Mouse (Mus musculus) MEL (cell line): Measurements from ENCODE around the gene Ctrb1. TPM values are rescaled to one million over a fixed set of nuclear protein-coding genes. Genes with fewer than 3 reads are reported as not detected.
A peak's percentile ranks its signal among the peaks of the same experiment; 100 is the strongest.

Experiments
- DNase-seq: peaks from one replicate; pipeline ENCODE4 v3.0.0; 2011; ENCODE audit warnings: low read depth, low spot score
- H3K27ac ChIP-seq: 2 replicates; pipeline ENCODE4 v1.5.1; 2012; ENCODE audit warnings: low read depth, mild to moderate bottlenecking, control low read depth, low read length, moderate library complexity; ENCODE audit not compliant: control insufficient read depth
- H3K27me3 ChIP-seq, 2 experiments: fragments of 150-350 bp in 1 of 2; sonication (generic) in 1 of 2; 2 replicates each; pipeline ENCODE4 v1.6.1; 2012; ENCODE audit warnings: low read length in 2 of 2, mild to moderate bottlenecking in 2 of 2, improper control_type of control experiment in 1 of 2, moderate library complexity in 1 of 2; ENCODE audit not compliant: insufficient read depth in 2 of 2, control insufficient read depth in 1 of 2
- H3K36me3 ChIP-seq, 2 experiments: 2 replicates each; pipeline ENCODE4 v1.6.1; 2012 to 2014; ENCODE audit warnings: low read length in 2 of 2, improper control_type of control experiment in 1 of 2, inconsistent platforms in 1 of 2, mild to moderate bottlenecking in 1 of 2; ENCODE audit not compliant: insufficient read depth in 2 of 2, control insufficient read depth in 1 of 2
- H3K4me1 ChIP-seq, 2 experiments: fragments of 150-350 bp in 1 of 2; sonication (generic) in 1 of 2; 2 replicates each; pipeline ENCODE4 v1.6.1; 2012; ENCODE audit warnings: low read length in 2 of 2, improper control_type of control experiment in 1 of 2, mild to moderate bottlenecking in 1 of 2; ENCODE audit not compliant: insufficient read depth in 2 of 2, control insufficient read depth in 1 of 2
- H3K4me3 ChIP-seq, 2 experiments: fragments of 150-350 bp in 1 of 2; sonication (generic) in 1 of 2; 2 replicates each; pipeline ENCODE4 v1.5.1; 2012; ENCODE audit warnings: low read depth in 2 of 2, low read length in 2 of 2, mild to moderate bottlenecking in 2 of 2, moderate library complexity in 2 of 2, control low read depth in 1 of 2, improper control_type of control experiment in 1 of 2; ENCODE audit not compliant: control insufficient read depth in 1 of 2, insufficient read depth in 1 of 2
- H3K79me2 ChIP-seq: 2 replicates; pipeline ENCODE4 v1.6.1; 2012; ENCODE audit warnings: mild to moderate bottlenecking, low read length, moderate library complexity; ENCODE audit not compliant: control insufficient read depth, poor library complexity, insufficient read depth
- H3K9ac ChIP-seq: 2 replicates; pipeline ENCODE4 v1.6.1; 2012; ENCODE audit warnings: low read depth, mild to moderate bottlenecking, control low read depth, low read length, moderate library complexity; ENCODE audit not compliant: control insufficient read depth, poor library complexity, severe bottlenecking
- H3K9me3 ChIP-seq: fragments of 150-350 bp; sonication (generic); replicated peaks from 2 replicates; pipeline ENCODE4 v1.6.1; 2012; ENCODE audit warnings: mild to moderate bottlenecking, low read length, improper control_type of control experiment, moderate library complexity; ENCODE audit not compliant: insufficient read depth
- CHD1 ChIP-seq: IDR thresholded peaks from 2 replicates; pipeline ENCODE4 v1.6.1; 2012; ENCODE audit warnings: low read depth, mild to moderate bottlenecking, inconsistent platforms, low read length, improper control_type of control experiment
- CHD2 ChIP-seq: IDR thresholded peaks from 2 replicates; pipeline ENCODE4 v1.6.1; 2011; ENCODE audit warnings: low read length, improper control_type of control experiment
- CTCF ChIP-seq, 3 experiments: IDR thresholded peaks in 2 of 3; conservative IDR thresholded peaks in 1 of 3; 2 replicates each; pipeline ENCODE4 v1.5.1; 2011 to 2012; ENCODE audit warnings: low read length in 3 of 3, low read depth in 2 of 3, mild to moderate bottlenecking in 2 of 3, improper control_type of control experiment in 1 of 3, inconsistent platforms in 1 of 3, mixed read lengths in 1 of 3, moderate library complexity in 1 of 3; ENCODE audit not compliant: control insufficient read depth in 1 of 3, insufficient read depth in 1 of 3, poor library complexity in 1 of 3, severe bottlenecking in 1 of 3
- E2F4 ChIP-seq: IDR thresholded peaks from 2 replicates; pipeline ENCODE4 v1.6.1; 2011; ENCODE audit warnings: low read depth, low read length, improper control_type of control experiment, borderline replicate concordance
- ETS1 ChIP-seq: IDR thresholded peaks from 2 replicates; pipeline ENCODE4 v1.6.1; 2012; ENCODE audit warnings: low read depth, mild to moderate bottlenecking, inconsistent platforms, low read length, improper control_type of control experiment, moderate library complexity
- GABPA ChIP-seq: IDR thresholded peaks from 2 replicates; pipeline ENCODE4 v1.6.1; 2012; ENCODE audit warnings: low read depth, mild to moderate bottlenecking, inconsistent platforms, low read length, improper control_type of control experiment, moderate library complexity
- GATA1 ChIP-seq: IDR thresholded peaks from 2 replicates; pipeline ENCODE4 v1.6.1; 2011; ENCODE audit warnings: low read depth, low read length, improper control_type of control experiment
- KAT2A ChIP-seq: conservative IDR thresholded peaks from 2 replicates; pipeline ENCODE4 v1.6.1; 2012; ENCODE audit warnings: low read depth, low read length, improper control_type of control experiment, inconsistent platforms
- MAFK ChIP-seq: IDR thresholded peaks from 2 replicates; pipeline ENCODE4 v1.6.1; 2011; ENCODE audit warnings: low read depth, mild to moderate bottlenecking, low read length, improper control_type of control experiment, borderline replicate concordance
- MAX ChIP-seq: IDR thresholded peaks from 2 replicates; pipeline ENCODE4 v1.6.1; 2011; ENCODE audit warnings: low read length, improper control_type of control experiment
- MAZ ChIP-seq: IDR thresholded peaks from 2 replicates; pipeline ENCODE4 v1.6.1; 2012; ENCODE audit warnings: low read depth, mild to moderate bottlenecking, inconsistent platforms, low read length, improper control_type of control experiment
- MEF2A ChIP-seq: IDR thresholded peaks from 2 replicates; pipeline ENCODE4 v1.6.1; 2014; ENCODE audit warnings: low read depth, mild to moderate bottlenecking, inconsistent platforms, low read length, improper control_type of control experiment; ENCODE audit not compliant: poor library complexity, insufficient replicate concordance, severe bottlenecking; ENCODE audit errors: extremely low read depth
- MXI1 ChIP-seq: IDR thresholded peaks from 2 replicates; pipeline ENCODE4 v1.6.1; 2011; ENCODE audit warnings: mild to moderate bottlenecking, low read depth, low read length, improper control_type of control experiment
- NELFE ChIP-seq: IDR thresholded peaks from 2 replicates; pipeline ENCODE4 v1.6.1; 2011; ENCODE audit warnings: low read depth, low read length, improper control_type of control experiment
- POLR2A ChIP-seq, 2 experiments: IDR thresholded peaks; 2 replicates each; pipeline ENCODE4 v1.6.1; 2011 to 2012; ENCODE audit warnings: low read length in 2 of 2, mild to moderate bottlenecking in 2 of 2, control low read depth in 1 of 2, improper control_type of control experiment in 1 of 2, low read depth in 1 of 2, moderate library complexity in 1 of 2; ENCODE audit not compliant: control insufficient read depth in 1 of 2, insufficient read depth in 1 of 2, poor library complexity in 1 of 2
- POLR2AphosphoS2 ChIP-seq: IDR thresholded peaks from 2 replicates; pipeline ENCODE4 v1.6.1; 2011; ENCODE audit warnings: low read length, improper control_type of control experiment
- POLR2AphosphoS5 ChIP-seq: IDR thresholded peaks from 2 replicates; pipeline ENCODE4 v1.6.1; 2012; ENCODE audit warnings: low read depth, borderline replicate concordance, mild to moderate bottlenecking, inconsistent platforms, low read length, moderate library complexity, mixed read lengths
- RAD21 ChIP-seq: IDR thresholded peaks from 2 replicates; pipeline ENCODE4 v1.6.1; 2011; ENCODE audit warnings: mild to moderate bottlenecking, low read depth, low read length, improper control_type of control experiment
- SIN3A ChIP-seq: IDR thresholded peaks from 2 replicates; pipeline ENCODE4 v1.6.1; 2012; ENCODE audit warnings: low read length, improper control_type of control experiment, inconsistent platforms
- SMC3 ChIP-seq: IDR thresholded peaks from 2 replicates; pipeline ENCODE4 v1.6.1; 2011; ENCODE audit warnings: low read depth, low read length, improper control_type of control experiment
- TBP ChIP-seq: IDR thresholded peaks from 2 replicates; pipeline ENCODE4 v1.8.0; 2011; ENCODE audit warnings: low read depth, low read length, improper control_type of control experiment
- UBTF ChIP-seq: IDR thresholded peaks from 2 replicates; pipeline ENCODE4 v1.6.1; 2012; ENCODE audit warnings: low read depth, mild to moderate bottlenecking, inconsistent platforms, low read length, improper control_type of control experiment, moderate library complexity, borderline replicate concordance; ENCODE audit not compliant: insufficient read depth
- USF1 ChIP-seq: IDR thresholded peaks from 2 replicates; pipeline ENCODE4 v1.6.1; 2014; ENCODE audit warnings: low read depth, mild to moderate bottlenecking, inconsistent platforms, low read length, improper control_type of control experiment, moderate library complexity
- USF2 ChIP-seq, 2 experiments: IDR thresholded peaks; 2 replicates each; pipeline ENCODE4 v1.6.1; 2011 to 2012; ENCODE audit warnings: improper control_type of control experiment in 2 of 2, low read length in 2 of 2, borderline replicate concordance in 1 of 2, inconsistent platforms in 1 of 2, low read depth in 1 of 2, mild to moderate bottlenecking in 1 of 2; ENCODE audit not compliant: insufficient read depth in 1 of 2
- ZC3H11A ChIP-seq: IDR thresholded peaks from 2 replicates; pipeline ENCODE4 v1.6.1; 2012; ENCODE audit warnings: low read depth, mild to moderate bottlenecking, inconsistent platforms, low read length, improper control_type of control experiment
- ZKSCAN1 ChIP-seq: IDR thresholded peaks from 2 replicates; pipeline ENCODE4 v1.6.1; 2012; ENCODE audit warnings: low read depth, mild to moderate bottlenecking, inconsistent platforms, low read length, improper control_type of control experiment, moderate library complexity
- ZNF384 ChIP-seq: IDR thresholded peaks from 2 replicates; pipeline ENCODE4 v1.6.1; 2012; ENCODE audit warnings: low read depth, mild to moderate bottlenecking, inconsistent platforms, low read length, improper control_type of control experiment
- polyA plus RNA-seq, 2 experiments: library from polyadenylated mRNA; stranded (reverse) in 1 of 2; unstranded in 1 of 2; fragments of >175 nt in 1 of 2; fragments of >200 nt in 1 of 2; gene quantifications; 2 replicates each; pipeline versions ENCODE4 v1.2.1 to v1.2.4; 2012; ENCODE audit warnings: low replicate concordance in 2 of 2, low read depth in 1 of 2; ENCODE audit not compliant: insufficient read length in 2 of 2, insufficient read depth in 1 of 2, missing spikeins in 1 of 2
- total RNA-seq: library from RNA; depleted of rRNA; stranded (reverse); fragments of 300-350 nt; gene quantifications from 2 replicates; pipeline ENCODE4 v1.2.3, GENCODE M21; 2012

Gene Ctrb1
- total and polyA plus RNA-seq, 3 experiments, result not detected

DNA sequence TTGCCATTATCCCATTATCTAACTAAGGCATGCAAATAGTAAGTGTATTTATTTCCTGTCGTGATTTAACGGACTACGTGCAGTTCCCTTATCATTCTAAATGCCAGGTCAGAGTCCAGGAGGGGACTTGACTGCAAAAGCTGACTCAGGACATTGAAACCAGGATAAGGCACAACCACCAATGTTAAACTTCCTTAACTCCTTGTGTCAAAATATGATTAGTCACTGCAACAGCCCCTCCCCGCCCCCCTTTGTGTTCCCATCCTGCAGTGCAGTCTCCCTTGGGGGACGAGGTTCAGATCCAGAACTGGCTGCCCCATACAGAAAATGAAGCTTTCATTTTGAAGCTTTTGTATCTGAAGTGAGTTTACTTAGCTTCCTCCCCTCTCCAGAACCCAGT, 48.3 kb downstream of the Ctrb1 start (continued):
- no peak; the same call in 1 of the 2 replicates for TF ChIP-seq NELFE
- no peak for TF ChIP-seq GABPA
- TF ChIP-seq MXI1, result no peak; the same call in 1 of the 2 replicates
- TF ChIP-seq E2F4, result no peak
- no peak for TF ChIP-seq KAT2A
- TF ChIP-seq MAX, result 0 out of 2 replicates have a peak, but pooled peaks have one; percentile 53
- TF ChIP-seq RAD21, result no peak
- TF ChIP-seq TBP, result no peak
- no peak for TF ChIP-seq CTCF (IDR thresholded peaks at IDR 0.05 in 2 of 3, conservative IDR thresholded peaks at IDR 0.05 in 1 of 3; ENCODE audit: control insufficient read depth in 1 of 3, insufficient read depth in 1 of 3, low read depth in 2 of 3, low read length in 3 of 3, poor library complexity in 1 of 3, severe bottlenecking in 1 of 3)
- TF ChIP-seq CHD2, result no peak; the same call in 1 of the 2 replicates
- no peak for TF ChIP-seq SMC3
- TF ChIP-seq USF2 (IDR thresholded peaks at IDR 0.05; ENCODE audit: borderline replicate concordance in 1 of 2, insufficient read depth in 1 of 2, low read depth in 1 of 2, low read length in 2 of 2), result no peak
- TF ChIP-seq POLR2AphosphoS5, result no peak
- no peak for TF ChIP-seq POLR2A (IDR thresholded peaks at IDR 0.05; ENCODE audit: control insufficient read depth in 1 of 2, insufficient read depth in 1 of 2, low read depth in 1 of 2, low read length in 2 of 2, poor library complexity in 1 of 2)
- TF ChIP-seq POLR2AphosphoS2, result no peak
- TF ChIP-seq MAFK, result peak; percentile 95
- no peak for TF ChIP-seq ZNF384
- TF ChIP-seq, all 39 proteins: peak for 14

GRCm38 (mm10) chr8:111641064-111641463, 49.7 kb downstream of the Ctrb1 start:
- no peaks in the 10 kb centered on the region for H3K9me3 ChIP-seq
- peaks cover 0 to 11% of the 10 kb centered on the region in 2 experiments; a peak in 2 of 4 replicates for H3K36me3 ChIP-seq
- H3K27me3 ChIP-seq, result no peaks in the 10 kb centered on the region
- no peak for TF ChIP-seq POLR2A (IDR thresholded peaks at IDR 0.05; ENCODE audit: control insufficient read depth in 1 of 2, insufficient read depth in 1 of 2, low read depth in 1 of 2, low read length in 2 of 2, poor library complexity in 1 of 2)
- no peak for TF ChIP-seq POLR2AphosphoS5
- no peak for TF ChIP-seq GABPA
- TF ChIP-seq SIN3A, result no peak
- no peak for TF ChIP-seq ZNF384
- no peak for TF ChIP-seq USF1
- TF ChIP-seq GATA1, result no peak
- TF ChIP-seq ETS1, result no peak
- TF ChIP-seq UBTF, result no peak
- TF ChIP-seq MAZ, result no peak
- no peak for TF ChIP-seq POLR2AphosphoS2
- TF ChIP-seq NELFE, result no peak
- TF ChIP-seq ZC3H11A, result no peak
- TF ChIP-seq MEF2A, result no peak
- TF ChIP-seq CHD1, result no peak
- TF ChIP-seq MAX, result no peak
- no peak for TF ChIP-seq ZKSCAN1
- no peak for TF ChIP-seq KAT2A
- no peak overlapping the region for H3K27ac ChIP-seq
- no peak overlapping the region for H3K4me3 ChIP-seq
- H3K4me1 ChIP-seq, result peaks cover 2 to 19% of the 10 kb centered on the region in 2 experiments; a peak in 2 of 4 replicates
- peaks cover 9% of the 10 kb centered on the region for H3K79me2 ChIP-seq
- H3K9ac ChIP-seq, result no peak overlapping the region
- no peak for DNase-seq
